Mouse (Mus musculus) c-Kit-negative CD71-positive TER-119-positive erythroid progenitor cells, embryonic 14.5 days (primary cell): ENCODE measurements around the gene Cux2.

Experiments used
- DNase-seq: peaks from one replicate; pipeline ENCODE4 v3.0.0-alpha.2; 2013; ENCODE audit warnings: low read depth, low spot score

The Cux2 gene

DNA sequence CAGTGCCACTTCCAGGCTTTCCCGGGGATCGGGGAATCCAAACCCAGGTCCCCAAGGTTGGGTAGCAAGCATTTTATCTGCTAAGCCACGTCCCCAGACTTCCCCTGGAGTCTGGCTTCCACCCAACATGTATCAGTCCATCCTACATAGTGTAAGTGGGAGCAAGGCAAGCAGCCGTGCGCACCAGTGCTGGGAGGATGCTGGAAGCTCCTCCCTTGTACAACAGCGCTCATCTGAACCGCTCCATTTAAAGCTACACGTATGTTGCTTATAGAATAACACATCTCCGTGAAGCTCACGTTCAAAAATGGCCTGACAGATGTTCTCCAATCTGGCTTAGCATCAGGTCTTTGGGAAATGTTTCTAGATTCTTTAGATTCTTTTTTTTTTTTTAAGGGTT lies 86.9 kb downstream of the Cux2 start:
- DNase-seq, result no peak

DNA sequence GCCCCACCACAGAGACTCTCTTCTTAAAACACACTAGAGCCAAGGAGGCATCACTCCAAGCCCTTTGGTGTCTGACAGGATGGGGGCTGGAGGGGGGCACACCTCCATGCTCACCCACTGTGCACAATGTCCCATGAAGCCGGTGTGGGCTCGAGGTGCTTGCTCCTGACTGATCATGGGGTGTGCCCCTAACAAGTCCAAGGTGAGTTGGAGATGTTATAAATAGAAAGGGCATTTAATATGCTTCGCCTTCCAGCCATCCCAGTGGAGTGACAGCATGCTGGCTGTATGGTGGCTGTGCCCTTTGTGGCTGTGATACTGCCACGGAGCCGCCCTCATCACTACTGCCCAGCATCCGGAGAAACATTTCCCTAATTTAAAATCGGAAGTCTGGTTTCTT lies 87.5 kb downstream of the Cux2 start:
- no peak for DNase-seq

DNA sequence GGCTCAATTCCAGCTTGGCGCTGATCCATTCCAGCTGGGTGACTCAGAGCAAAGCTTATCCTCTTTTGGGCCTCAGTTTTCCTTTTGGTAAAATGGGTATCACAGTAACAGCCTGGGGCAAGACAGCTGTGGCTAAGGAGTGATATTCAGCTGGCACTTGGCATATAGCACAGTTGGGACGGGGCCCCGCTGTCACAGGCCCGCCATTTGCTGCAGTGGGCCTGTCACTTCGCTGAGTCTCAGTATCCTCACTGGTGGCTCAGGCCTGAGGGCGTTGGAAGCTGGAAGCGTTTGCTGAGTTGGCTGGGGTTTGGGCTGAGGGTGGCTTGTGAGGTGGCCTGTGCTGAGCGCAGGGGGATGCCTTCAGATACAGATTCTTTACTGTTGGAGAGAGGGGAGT lies 88.6 kb downstream of the Cux2 start:
- no peak for DNase-seq

DNA sequence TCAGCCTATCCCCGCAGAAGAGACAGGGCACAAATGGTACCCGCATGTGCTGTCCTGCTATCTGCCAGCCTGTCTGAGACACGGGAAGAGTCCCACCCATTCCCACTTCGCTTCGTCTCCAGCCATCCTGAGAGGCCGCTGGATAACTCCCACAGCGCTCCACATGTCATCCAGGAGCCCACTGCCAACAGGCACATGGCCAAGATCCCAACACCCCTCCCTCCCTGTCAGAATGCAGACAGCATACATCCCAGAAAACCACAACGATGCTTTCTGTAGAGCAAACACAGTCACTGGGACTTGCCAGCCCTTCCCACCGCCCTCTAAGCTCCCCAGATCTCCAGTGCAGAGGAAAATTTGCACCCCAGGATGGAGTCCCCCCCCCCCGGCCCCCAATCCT lies 90.2 kb downstream of the Cux2 start:
- no peak for DNase-seq

DNA sequence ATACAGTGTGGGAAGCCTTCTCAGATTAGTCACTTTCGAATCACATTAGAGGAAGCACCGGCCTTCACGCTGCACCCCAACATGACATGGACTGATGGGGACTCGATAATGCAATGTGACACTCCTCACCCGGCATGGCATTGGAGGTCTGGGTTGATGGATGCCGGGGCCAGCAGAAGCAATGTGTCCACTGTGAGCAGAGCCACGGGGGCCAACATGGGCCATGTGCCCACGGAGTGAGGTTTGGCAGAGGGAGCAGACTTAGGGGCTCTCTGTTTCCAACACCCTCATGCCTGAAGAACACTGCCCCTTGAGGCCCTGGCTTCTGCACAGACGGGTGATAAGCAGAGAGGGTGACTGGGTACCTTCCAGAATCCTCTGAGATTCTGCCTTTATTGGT lies 91.4 kb downstream of the Cux2 start:
- DNase-seq, result no peak

DNA sequence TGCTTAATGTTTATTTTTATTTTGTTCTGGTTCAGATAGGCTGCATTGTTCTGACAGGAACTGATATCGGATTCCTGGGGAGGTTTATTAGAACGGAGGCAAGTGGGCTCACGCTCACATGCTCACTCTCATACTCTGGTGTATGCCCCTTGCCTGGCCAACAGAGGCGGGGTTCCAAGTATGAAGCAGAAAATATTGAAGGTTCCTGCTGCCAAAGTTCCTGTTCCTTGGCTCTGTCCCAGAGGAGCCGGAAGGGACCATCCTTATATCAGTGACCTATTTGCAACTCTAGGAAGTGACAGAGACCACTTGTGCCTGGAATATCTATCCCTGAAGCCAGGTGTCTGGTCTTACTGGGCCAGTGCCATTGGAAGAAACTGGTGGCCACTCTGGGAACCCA lies 94.1 kb downstream of the Cux2 start:
- no peak for DNase-seq

DNA sequence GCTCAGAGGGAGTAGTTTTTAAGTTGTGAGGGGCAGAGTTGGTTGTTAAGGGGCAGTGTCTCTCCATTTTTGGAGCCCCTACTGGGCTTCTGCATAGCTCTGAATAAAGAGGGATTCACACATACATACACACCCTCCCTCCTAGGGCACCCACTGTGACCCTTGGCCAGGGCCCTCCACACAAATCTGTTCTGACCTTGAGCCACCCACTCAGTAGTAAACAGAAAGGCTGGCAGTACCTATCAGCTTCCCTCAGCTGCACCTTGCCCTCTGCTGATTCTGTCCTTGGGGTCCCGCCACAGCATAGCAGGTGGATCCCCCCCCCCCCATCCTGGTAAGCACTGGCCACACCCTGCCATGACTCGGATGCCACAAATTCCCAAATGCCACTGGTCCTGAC lies 99.7 kb downstream of the Cux2 start:
- no peak for DNase-seq

DNA sequence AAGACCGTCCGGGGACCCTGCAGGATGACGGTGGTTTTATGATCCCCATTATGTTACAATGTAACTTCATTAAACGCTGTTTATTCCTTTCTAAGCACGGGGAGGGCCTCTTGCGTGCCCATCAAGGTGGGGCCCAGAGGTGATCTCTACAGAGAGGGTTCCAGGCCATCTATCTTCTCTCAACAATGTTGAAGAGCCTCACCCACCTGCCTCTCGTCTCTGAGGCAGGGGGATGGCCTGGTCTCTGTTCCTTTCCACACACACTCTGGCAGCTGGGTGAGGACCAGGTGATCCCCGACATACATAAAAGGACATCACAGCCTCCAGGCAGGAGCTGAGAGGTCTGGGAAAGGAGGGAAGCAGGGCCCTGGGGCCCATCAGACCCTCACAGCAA lies 100.9 kb downstream of the Cux2 start:
- no peak for DNase-seq

DNA sequence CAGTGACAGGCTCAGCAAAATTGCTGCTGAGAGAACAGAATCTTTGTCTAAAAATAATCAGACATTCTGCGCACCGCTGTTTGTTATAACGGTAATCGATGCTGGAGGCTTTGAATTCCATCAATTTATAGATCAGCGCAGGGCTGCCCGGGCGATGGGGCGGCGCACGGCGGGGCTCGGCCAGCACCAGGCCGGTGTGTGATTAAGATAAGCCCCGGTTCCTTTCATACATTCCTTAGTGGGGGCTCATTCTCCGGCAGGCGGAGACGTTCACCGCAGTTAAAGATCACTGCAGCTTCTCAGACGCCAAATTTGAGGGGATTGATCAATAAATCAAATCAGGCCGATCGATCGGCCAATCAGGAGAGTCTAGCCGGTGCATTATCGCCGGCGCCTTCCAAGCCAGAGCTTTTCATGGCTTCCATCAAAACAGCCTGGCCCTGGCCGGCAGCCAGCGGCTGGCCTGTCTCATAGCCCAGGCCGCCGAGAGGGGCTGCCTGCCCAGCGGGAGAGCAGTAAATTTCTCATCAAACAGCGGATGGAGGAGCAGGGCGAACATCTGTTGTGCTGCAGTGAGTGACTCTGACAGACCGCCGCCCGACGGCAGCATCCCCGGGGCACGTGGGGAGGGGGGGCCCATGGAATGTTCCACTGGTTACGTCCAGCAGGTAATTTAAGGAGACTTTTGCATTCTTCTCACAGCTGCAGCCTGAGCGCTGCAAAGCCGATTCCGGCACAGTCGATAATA lies 101.4 kb downstream of the Cux2 start:
- no peak for DNase-seq

DNA sequence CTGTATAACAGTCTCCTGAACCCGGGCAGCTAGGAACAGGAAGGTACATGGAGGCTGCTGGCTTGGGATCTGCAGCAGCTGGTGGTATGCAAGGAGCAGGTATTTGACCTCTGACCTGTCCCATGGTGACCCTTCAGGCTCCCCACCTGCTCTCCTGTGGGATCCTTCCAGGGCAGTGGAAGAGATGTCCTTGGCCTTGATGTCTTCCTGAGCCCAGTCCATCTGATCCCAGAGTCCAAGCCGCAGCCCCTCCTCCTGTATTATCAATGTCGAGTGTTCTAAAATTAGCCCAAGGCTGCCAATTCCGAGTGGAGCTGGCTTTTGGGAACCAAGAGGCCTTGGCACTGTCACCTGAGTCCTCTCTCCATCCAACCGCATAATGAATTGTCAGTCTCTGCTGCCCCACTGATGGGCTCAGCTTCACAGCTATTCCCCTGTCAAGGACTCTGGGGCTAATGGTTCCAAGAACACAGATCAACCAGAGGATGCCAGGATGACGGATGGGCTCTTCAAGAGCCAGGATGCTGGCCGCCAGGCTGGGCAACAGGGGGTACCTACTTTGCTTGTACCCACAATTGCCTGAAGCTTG lies 103.2 kb downstream of the Cux2 start:
- DNase-seq, result no peak

DNA sequence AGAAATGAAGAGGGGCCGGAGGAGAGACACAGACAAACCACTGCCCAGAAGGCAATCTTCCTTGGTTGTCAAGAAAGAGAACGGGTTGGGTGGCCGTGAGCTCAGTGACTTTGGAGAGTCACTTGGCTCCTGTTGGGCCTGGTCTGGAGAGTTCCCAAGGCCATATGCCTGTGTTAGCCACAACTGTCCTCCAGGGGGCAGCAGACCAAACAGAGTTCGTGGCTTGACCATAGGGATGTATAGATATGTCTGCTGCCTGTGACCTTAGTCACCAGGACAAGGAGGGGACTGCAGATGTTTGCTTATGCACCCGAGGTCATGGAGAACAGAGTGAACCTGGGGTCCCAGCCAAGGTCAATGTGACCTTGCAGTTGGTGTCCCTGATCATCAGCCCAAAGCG lies 104.1 kb downstream of the Cux2 start:
- DNase-seq, result peak; percentile 6

DNA sequence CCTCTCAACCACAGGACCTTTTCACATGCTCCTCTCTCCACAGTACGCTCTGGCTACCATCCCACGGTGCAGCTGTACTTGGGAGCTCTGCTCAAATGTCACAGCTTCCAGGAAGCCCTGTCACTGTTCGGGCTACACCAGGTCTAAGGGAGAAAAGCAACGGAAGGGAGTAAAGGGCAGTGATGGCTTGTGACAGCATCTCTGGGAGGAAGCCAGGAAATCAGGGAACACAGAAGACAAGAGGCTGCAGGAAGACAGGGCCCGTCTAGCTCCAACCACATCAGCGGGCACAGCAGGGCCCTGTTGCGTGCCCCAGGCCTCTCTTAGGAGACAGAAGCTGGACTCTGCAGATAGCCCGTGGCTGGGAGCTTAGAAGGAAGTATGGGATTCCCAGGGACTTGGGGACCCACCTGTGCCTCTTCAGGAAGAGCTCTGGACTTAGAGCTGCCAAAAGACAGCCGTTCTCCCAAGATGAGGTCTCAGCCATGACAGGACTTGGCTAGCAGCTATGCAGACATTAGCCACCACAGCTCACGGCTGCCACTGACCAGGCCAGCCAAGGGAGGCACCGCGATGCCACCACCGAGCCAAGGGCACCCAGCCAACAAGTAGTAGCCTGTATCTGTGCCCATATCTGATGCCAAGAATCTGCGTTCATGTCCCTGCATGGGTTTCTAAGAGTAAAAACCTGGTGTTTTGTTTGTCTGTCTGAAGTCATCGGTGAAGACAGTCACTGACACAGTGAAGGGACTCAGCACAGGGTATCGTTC lies 105.7 kb downstream of the Cux2 start:
- no peak for DNase-seq

DNA sequence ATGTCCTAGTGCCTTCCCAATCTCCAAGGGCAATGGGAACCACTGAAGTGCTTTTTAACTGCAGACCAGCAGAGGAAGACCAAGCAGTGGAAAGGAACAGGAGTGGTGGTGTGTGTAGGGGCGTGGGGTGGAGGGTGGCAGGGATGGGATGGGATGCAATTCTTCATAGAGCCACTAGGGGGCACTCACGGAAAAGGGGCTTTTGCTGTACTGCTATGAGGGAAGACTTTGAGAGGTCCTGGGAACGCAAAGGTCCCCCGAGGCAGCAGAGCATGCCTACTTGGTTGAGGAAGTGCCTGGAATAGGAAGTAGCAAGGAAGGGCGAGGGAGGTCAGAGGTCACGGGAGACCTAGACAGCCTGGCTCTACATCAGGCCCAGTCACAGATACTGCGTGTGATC lies 106.4 kb downstream of the Cux2 start:
- no peak for DNase-seq

DNA sequence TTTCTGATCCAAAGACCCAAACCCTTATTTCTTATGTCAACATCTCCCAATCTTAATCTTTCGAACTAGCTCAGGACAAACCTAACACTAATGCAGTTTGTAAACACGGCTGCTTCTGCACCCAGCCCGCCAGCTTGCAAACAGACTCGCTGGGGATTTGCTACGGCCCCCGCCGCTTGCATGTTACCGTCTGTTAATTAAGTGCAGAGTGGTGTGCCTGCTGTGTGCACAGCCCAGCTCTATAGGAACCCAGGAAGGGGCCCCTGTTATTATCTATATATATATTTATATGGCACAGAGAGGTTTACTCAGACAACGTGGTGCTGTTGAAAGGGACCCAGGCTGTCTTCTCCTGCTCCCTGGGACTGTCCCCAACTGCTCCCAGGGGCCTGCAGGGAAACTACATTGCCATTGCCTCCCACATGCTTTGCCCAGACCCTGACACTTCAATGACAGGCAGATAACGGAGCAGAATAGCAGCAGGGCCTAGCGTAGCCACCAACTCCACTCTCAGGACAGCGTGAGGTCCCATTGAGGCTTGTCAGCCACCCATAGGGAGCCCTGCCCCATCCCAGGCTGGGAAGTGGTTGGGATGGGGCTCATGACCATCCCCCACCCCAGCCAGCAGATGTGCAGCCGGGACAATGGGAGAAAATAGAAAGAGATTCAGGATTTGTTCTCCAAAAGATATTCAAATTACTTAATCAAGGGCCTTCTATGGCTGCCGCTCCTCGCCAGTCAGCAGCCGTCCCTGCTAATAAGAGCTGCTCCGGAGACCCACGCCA lies 111.6 kb downstream of the Cux2 start:
- no peak for DNase-seq

DNA sequence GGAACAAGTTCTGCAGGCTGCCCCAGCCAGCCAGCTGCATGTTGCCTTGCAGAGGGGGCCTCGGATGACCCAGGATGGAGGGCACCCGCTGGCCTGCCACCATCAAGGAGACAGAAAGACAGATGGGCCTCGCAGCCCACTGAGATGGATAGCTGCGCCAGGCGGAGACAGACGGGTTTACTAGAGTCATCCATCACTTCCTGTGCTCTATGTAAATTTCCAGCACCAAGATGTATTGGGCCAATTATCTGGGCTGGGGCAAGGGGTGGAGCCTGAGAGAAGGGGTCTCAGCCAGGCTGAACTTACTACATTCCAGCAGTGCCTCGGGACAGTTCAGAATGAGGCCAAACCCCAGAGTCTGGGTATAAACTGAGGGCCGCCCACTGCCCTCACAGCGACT lies 119.6 kb downstream of the Cux2 start:
- DNase-seq, result no peak

DNA sequence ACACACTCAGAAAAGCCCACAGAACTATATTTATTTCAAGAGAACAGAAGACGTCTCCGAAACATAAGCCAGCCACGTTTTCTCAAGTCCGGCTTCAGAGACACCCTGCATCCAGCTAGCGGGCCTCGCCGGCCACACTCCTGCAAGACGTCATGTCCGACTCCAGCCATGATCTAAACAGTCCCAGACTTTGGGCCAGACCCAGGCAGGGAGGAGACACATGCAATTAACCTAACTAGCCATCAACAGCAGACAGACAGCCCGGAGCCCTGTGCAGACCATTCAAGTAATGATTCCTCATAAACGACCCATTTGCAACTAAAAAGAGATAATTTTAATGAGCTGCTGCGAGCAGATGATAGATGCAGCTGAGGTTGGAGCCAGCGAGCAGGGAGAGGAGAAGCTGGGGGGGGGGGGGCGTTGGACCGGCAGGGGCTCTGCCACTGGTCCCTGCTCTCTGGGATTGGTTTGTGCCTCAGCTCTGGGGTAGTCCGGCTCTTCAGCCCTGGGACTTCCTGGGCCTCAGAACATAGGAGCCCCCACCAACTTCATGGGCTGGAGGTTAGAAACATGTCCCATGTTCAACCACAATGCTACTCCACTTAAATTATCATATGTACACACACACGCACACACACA lies 121.4 kb downstream of the Cux2 start:
- DNase-seq, result no peak

DNA sequence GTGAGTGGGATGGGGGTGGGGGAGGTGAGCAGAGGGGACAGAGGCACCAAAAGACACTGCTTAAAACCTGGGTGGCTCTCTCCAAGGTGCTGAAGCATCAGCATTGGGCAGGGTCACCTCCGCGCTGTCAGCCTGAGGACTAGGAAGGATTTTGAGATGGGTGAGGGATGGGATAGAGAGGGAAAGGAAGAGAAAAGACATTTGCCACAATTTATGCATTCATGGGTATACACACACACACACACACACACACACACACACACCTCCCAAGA lies 123.4 kb downstream of the Cux2 start:
- DNase-seq, result no peak

DNA sequence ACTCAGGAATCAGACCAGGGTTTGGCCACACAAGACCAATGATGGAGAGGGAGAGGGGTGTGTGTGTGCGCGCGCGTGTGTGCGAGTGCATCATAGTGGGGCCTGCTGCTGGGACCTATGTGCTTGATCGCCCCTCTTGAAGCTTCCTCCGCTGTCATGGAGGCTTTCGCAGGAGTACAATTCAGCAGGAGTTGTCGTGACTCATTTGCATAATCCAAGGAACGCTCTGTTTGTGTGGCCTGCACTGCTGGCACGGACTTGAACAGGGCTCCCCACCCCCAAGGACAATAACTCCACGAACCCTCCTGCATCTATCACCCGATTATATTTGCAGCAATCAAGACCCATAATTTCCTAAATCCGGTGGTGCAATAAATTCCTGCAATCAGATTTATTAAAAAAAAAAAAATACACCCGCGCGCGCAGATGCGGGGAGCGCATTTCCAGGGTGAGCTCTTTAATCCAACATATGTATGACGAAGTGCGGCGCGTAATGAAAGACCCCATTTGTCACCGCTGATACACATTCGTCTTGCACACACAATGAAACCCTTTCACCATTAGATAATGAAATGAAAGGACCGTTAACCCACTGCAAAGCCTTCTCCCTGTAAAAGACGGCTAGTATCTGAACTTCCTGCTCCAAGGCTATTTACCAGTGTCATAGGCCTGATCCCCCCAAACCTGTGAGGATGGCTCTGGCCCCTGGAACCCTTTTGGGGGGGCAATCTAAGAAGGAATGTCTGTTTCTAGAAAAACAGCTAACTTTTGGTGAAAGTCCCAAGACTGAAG lies 124.0 kb downstream of the Cux2 start:
- DNase-seq, result no peak

DNA sequence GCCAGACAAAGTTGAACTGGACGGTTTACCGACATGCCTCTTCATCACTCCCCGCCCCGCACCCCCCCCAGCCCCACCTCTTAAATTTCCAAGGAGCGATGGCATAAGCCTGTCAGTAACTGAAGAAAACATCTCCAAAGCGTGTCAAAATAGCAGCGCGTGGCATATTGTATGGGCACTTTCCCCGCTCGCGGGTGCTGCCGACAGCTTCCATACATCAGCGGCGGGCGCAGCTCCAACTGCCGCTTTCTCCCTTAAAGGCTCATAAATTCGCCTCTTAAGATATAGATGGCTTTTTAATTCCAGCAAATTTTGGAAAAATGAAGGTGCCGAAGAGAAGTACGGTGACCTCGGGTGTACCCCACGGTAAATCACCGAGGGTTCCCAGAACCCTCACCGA lies 124.6 kb downstream of the Cux2 start:
- no peak for DNase-seq

DNA sequence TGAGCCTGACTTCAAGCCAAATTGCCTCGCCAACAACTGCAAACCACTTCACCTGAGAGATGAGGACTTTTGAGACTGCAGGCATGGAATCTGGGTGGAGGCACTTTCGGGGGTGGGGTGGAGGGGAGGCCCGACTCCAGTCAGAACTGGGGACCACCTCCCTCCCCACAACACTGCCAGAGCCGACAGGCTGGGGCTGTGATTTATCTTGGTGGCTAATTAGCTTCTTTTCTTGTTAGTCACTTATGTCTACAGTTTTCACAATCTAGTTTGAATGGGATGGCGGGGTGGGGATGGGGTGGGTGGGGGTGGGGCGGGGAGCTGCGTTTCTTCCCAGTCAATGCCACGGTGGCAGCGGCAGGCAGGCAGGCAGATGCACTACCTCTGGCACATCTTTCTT lies 125.5 kb downstream of the Cux2 start:
- no peak for DNase-seq
